Mouse (Mus musculus) thymus, adult 2 months (tissue): Measurements from ENCODE around the gene Morc4. TPM values are rescaled to one million over a fixed set of nuclear protein-coding genes. Genes with fewer than 3 reads are reported as not detected.

Source experiments
- DNase-seq: peaks from one replicate; pipeline ENCODE4 v3.0.0; 2021
- H3K27ac ChIP-seq: fragments of 200-500 bp; 2 replicates; pipeline ENCODE4 v1.5.1; 2012; ENCODE audit warnings: low read length, control low read depth; ENCODE audit not compliant: control insufficient read depth, insufficient read depth
- H3K27me3 ChIP-seq: fragments of 200-500 bp; 2 replicates; pipeline ENCODE4 v1.6.1; 2012; ENCODE audit warnings: mild to moderate bottlenecking, low read length, moderate library complexity, mixed read lengths; ENCODE audit not compliant: control insufficient read depth, insufficient read depth
- H3K36me3 ChIP-seq: fragments of 200-500 bp; 2 replicates; pipeline ENCODE4 v1.6.1; 2012; ENCODE audit warnings: mild to moderate bottlenecking, low read length, moderate library complexity; ENCODE audit not compliant: control insufficient read depth, insufficient read depth
- H3K4me1 ChIP-seq: fragments of 200-500 bp; replicated peaks from 2 replicates; pipeline ENCODE4 v1.6.1; 2012; ENCODE audit warnings: low read length; ENCODE audit not compliant: control insufficient read depth, insufficient read depth
- H3K4me3 ChIP-seq: fragments of 200-500 bp; 2 replicates; pipeline ENCODE4 v1.5.1; 2012; ENCODE audit warnings: mild to moderate bottlenecking, low read length, control low read depth, moderate library complexity; ENCODE audit not compliant: control insufficient read depth, insufficient read depth
- CTCF ChIP-seq: fragments of 200-500 bp; IDR thresholded peaks from 2 replicates; pipeline ENCODE4 v1.5.1; 2012; ENCODE audit warnings: mild to moderate bottlenecking, control low read depth, low read length, moderate library complexity, borderline replicate concordance; ENCODE audit not compliant: control insufficient read depth, poor library complexity, insufficient read depth; ENCODE audit errors: extremely low read depth
- POLR2A ChIP-seq: fragments of 200-500 bp; IDR thresholded peaks from 2 replicates; pipeline ENCODE4 v1.6.1; 2012; ENCODE audit warnings: mild to moderate bottlenecking, low read length, control low read depth, moderate library complexity; ENCODE audit not compliant: control insufficient read depth, poor library complexity, insufficient read depth; ENCODE audit errors: extremely low read depth
- WGBS: fragments of 180-500 bp; shearing (Covaris S2); methylation state at CpG from one replicate; pipeline ENCODE4 v1.1.7; 2018; 5-methylcytosine and 5-hydroxymethylcytosine counted together
- polyA plus RNA-seq: library from polyadenylated mRNA; depleted of rRNA; stranded (reverse); fragments of >200 nt; gene quantifications from 2 replicates; pipeline ENCODE4 v1.2.3, GENCODE M21; 2012

Morc4 gene
- polyA plus RNA-seq, 1 experiment = 1.5 TPM

GRCm38 (mm10) chrX:139812636-139813298, 58.7 kb downstream of the Morc4 start:
- TF ChIP-seq POLR2A = no peak
- no peak for TF ChIP-seq CTCF
- Histone ChIP-seq H3K27me3 (no peaks in the 10 kb centered on the region), H3K4me1 (no peaks in the 10 kb centered on the region), H3K36me3 (no peaks in the 10 kb centered on the region), H3K27ac (no peak overlapping the region), H3K4me3 (no peak overlapping the region)
- DNase-seq = no peak
- WGBS = 27% methylated on average over 3 of the region's 3 CpGs

- Histone ChIP-seq H3K27me3 (no peaks in the 10 kb centered on the region), H3K27ac (no peak overlapping the region)
These were observed 63.0 kb downstream of the Morc4 start for GRCm38 (mm10) chrX:139808501-139808900.

GRCm38 (mm10) chrX:139808085-139808484, 63.4 kb downstream of the Morc4 start:
- Histone ChIP-seq H3K4me1 (no peaks in the 10 kb centered on the region), H3K4me3 (no peak overlapping the region), H3K36me3 (no peaks in the 10 kb centered on the region), H3K27me3 (no peaks in the 10 kb centered on the region), H3K27ac (no peak overlapping the region)
- TF ChIP-seq CTCF (no peak), POLR2A (no peak)
- no peak for DNase-seq
- WGBS = 44% methylated on average over 4 of the region's 4 CpGs

More at GRCm38 (mm10) chrX:139808501-139808900, 63.0 kb downstream of the Morc4 start:
- H3K36me3 ChIP-seq = no peaks in the 10 kb centered on the region
- no peak overlapping the region for H3K4me3 ChIP-seq
- no peak for DNase-seq
- H3K4me1 ChIP-seq = no peaks in the 10 kb centered on the region
- TF ChIP-seq CTCF (no peak), POLR2A (no peak)
- 95% methylated on average over 10 of the region's 10 CpGs for WGBS

DNA sequence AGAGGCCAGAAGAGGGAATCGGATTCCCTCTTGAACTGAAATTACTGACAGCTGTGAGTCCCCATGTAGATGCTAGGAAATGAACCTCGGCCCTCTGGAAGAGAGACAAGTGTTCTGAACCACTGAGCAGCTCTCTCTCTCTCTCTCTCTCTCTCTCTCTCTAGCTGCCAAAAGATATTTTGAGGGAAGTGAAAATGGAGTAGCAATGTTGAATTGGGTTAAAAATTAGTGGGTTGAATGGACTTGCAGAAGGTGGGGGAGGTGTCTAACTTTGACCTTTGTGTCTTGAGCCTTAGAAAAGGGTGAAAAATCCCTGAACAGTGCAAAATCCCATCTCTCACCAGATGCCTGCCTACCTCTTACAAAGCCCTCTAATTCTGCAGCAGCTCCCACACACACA, 64.1 kb downstream of the Morc4 start:
- Histone ChIP-seq H3K4me3 (no peak overlapping the region), H3K27ac (no peak overlapping the region), H3K36me3 (no peaks in the 10 kb centered on the region), H3K4me1 (no peaks in the 10 kb centered on the region), H3K27me3 (no peaks in the 10 kb centered on the region)
- no peak for TF ChIP-seq POLR2A
- TF ChIP-seq CTCF = no peak
- WGBS = 78% methylated on average over 2 of the region's 2 CpGs
- no peak for DNase-seq

DNA sequence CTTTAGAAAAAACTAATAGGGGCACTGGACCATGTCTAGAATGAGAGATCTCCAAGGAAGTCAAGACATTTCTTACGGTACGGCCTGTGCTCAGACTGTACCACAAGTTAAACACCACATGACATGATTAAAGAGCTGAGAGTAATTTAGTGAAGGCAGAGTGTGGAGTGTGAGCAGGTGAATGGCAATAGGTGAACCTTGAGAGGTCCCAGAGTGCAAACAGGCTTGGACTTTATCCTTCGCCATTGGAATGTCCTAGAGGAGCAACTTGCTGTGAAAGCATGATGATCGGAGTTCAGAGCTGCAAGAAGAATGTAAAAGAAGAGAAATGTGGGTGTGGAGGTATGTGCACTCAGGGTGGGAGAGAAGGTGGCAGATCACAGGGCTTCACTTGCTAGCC, 65.6 kb downstream of the Morc4 start:
- 95% methylated on average over 4 of the region's 4 CpGs for WGBS
- TF ChIP-seq CTCF (no peak), POLR2A (no peak)
- Histone ChIP-seq H3K27me3 (no peaks in the 10 kb centered on the region), H3K27ac (no peak overlapping the region), H3K4me3 (no peak overlapping the region), H3K4me1 (no peaks in the 10 kb centered on the region), H3K36me3 (no peaks in the 10 kb centered on the region)
- DNase-seq = no peak

DNA sequence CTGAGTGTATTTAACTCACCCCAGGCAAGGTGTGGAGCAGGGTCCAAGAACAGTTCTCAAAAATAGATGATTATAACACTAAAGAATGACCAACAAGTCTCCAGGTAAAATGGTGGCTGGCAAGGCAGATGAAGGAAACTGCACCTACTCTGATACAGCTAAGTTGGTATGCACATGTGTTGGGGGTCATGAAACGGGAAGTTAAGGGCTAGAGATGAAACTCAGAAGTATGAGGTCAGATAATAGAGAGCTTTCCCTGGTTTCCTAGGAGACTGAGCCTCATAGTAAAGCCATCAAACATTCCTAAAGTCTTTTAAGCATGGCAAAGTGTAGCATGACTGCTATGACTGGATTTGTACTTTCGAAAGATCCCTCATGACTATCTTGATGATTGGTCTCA, 68.4 kb downstream of the Morc4 start:
- H3K27ac ChIP-seq = no peak overlapping the region
- H3K27me3 ChIP-seq = no peaks in the 10 kb centered on the region
- WGBS = 74% methylated on average over 2 of the region's 2 CpGs
- no peaks in the 10 kb centered on the region for H3K36me3 ChIP-seq
- no peaks in the 10 kb centered on the region; the same call in 1 of the 2 replicates for H3K4me1 ChIP-seq
- TF ChIP-seq CTCF (no peak), POLR2A (no peak)
- H3K4me3 ChIP-seq = no peak overlapping the region
- no peak for DNase-seq
